Mouse (Mus musculus) liver (tissue): ENCODE results near the gene Mmp8.

Experiments used
- DNase-seq: peaks from one replicate; pipeline ENCODE4 v3.0.0-alpha.2; 2020; ENCODE audit warnings: mixed read lengths

Gene Mmp8

DNA sequence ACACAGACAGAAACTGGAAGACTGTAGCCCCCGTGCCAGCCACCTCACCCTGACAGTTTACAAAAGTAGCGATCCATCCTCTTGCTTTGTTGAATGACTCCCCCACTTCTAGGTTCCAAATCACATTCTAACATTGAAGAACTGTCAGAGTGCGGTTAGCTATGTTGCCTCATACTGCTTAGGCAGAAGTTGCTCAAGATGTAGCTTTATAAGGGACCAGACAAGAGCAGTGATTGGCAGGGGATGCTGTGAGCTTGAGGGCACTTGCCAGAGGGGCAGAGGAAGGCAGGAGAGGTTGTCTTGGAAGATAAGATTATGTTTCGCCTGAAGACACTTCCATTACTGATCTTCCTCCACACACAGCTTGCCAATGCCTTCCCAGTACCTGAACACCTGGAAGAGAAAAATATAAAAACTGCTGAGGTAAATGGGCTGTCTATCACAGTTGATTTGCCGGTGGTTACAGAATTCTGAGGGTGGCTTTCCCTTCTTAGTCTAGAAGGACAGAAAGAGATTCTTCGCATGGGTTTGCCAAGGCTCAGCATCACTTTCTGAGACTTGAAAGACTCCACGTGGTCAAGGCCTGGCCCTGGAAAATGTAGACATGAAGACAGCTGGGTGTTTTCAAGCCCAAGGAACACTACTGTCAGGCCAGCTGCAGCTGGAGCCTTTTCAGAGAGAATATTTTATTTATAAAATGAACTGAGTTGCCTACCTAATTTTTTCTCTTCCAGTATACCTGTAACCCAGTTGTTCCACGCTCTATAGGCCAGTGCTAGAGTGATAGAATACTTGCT is at the start of gene Mmp8:
Gene Mmp8, plus strand, starts transcription at position 236 of the 797 bp plus-strand sequence.
- no peak for DNase-seq

DNA sequence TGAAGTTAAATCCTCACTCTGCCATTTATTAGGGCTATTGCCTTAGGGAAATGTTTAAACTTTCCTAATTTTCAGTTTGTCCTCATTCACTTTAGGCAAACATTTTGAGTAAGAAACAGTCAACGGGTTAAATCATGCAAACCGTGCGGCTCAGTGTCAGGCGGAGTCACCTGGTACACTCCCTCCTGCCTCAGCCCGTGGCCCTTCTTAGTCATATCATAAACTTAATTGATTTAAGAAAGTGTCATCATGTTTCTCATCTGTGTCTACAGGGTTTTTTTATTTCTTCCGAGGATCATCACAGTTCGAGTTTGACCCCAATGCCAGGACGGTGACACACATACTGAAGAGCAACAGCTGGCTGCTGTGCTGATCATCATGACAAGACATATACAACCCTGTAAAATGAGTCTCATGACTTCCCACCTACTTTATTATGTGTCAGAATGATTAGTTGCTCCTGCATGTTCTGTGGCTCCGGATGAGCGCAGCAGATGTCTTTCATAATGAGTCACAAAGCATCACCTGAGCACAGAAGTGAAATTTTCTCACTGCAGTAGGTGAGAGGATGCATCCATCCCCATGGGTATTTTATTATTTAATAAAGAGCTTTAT is 48.5 kb upstream of the Mmp8 start:
- DNase-seq, result no peak

DNA sequence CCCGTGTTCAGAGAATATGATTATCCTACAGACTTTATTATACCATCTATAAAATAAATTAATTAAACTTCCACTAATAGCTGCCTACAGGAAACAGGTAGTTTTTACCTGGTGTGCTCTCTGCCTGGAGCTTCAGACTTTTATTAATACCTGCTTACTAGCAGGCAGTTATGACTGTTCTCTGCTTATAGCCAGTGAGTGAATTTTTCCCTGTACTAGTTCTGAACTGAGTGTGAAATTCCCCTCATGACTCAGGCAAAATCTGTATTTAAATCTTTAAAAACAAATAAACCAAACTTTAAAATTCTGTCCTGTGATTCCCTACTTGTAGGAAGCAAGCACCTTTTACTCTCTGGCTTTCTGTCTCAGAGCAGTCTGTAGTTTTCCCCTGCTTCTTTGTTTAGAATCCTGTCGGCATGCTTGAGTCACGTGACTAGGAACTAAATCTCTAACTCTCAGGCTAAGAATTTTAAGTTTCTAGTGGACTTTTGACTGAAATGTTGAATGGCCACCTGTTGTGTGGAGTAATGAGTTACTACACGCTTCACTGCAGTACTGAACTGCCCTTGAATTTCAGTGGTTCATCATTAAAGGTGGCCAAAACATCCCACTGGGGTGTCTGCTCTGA is 40.2 kb upstream of the Mmp8 start:
- no peak for DNase-seq

DNA sequence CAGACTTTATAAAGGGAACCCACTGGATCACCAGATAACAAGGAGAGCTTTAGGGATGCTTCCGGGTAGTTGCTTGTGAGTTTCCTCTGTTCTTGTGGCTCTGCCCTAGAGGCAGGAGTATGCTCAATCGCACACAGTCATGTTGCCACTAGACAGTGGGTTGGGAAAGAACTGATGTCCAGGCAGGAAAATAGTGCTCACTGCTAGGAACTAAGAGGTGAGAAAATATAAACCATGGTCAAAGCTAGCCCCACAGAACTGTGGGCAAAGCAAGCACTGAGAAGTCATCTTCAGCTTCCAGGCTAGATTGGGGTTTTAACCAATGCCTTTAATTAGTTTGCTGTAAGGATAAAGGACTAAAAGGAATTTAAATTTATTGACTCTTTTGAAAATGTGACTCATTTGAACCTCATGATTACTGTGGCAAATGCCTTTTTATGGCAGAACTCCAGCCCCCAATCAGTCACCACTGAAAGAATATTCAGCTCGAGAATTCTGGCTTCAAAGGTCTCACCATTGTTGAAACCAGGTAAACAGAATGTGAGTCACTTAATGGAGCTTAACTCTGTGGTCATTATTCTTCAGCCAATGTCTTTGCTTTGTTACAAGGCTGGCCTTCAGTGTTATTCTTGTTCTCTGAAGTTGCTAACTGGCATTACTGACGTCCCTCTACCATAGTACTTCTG is 31.9 kb upstream of the Mmp8 start:
- no peak for DNase-seq

DNA sequence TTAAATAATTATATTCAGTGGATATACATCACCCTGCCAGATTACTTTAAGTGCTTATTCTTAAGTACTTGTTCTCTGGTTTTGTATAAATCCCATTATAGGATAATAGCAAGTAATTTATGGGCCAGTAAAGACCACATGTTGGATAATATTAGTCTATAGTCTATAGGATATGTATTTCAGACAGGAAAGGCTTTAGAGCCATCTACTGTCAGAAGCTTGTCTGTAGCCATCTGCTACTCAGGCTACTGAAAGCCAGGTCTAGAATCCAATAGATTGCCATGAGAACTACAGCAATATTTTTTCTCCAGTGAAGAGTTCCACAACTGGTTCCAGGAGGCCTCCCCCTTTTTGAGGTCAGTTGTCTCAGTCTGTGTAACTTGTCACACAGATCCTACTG is 15.5 kb upstream of the Mmp8 start:
- DNase-seq, result no peak

DNA sequence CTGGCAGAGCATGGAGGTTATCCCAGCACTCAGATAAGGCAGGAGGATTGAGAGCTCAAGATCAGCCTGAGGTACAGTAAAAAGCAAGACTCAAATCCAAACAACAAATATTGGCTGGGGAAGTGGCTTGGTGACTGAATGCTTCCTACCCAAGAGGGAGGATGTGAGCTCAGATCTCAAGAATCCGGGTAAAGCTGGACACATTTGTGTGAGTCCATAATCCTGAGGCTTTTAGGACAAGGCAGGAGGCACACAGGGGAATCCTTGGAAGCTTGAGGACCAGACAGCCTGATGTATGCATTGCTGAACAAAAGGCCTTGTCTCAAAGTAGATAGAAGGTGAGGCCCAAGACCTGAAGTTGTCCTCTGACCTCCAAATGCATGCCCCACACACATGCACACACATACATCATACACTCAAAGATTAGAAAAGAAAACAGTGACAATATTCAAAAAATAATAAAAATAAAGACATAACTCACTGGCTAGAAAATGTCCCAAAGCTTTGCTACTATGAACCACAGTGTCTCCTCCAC is 13.3 kb upstream of the Mmp8 start:
- no peak for DNase-seq

DNA sequence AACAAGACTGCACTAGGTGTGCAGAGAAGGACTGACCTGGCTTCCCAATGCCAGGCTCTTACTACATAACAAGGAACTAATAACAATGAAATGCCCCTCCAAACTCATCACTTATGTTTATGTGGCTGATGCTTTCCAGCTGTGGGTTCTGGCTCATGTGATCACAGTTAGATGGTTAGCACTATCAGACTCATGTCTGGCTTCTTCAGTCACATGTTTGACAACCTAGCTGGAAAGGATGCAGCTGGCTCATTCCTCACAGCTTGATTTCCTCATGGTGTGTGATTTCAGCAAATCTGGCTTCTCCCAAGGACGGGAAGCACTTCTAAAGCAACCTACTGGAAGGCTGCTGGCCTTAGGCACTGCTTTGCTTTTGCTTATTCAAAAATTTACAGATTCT is 12.8 kb upstream of the Mmp8 start:
- DNase-seq, result no peak

GRCm38 (mm10) chr9:7545920-7546319 is 12.3 kb upstream of the Mmp8 start:
- DNase-seq, result no peak

GRCm38 (mm10) chr9:7551943-7552342 is 6.3 kb upstream of the Mmp8 start:
- DNase-seq, result no peak

GRCm38 (mm10) chr9:7553536-7553935 is 4.7 kb upstream of the Mmp8 start:
- DNase-seq, result no peak

DNA sequence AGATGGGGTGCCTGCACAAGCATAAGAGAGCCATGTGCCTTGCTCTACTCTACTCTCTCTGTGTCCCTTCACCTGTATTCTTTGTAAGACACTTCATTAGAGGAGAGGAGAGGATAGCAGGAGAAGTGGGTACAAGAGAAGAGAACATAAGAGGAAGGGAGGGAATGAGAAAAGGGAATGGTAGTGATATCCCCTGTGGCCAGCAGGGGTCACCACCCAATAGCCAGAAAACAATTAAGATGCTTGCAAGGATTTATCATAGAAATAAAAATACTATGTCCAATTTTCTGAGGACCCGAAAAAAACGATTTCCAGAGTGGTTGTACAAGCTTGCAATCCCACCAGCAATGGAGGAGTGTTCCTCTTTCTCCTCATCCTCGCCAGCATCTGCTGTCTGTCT is 3.9 kb upstream of the Mmp8 start:
- peak; percentile 11 for DNase-seq

- no peak for DNase-seq
Observed at GRCm38 (mm10) chr9:7560026-7560425, 1.8 kb downstream of the Mmp8 start.

DNA sequence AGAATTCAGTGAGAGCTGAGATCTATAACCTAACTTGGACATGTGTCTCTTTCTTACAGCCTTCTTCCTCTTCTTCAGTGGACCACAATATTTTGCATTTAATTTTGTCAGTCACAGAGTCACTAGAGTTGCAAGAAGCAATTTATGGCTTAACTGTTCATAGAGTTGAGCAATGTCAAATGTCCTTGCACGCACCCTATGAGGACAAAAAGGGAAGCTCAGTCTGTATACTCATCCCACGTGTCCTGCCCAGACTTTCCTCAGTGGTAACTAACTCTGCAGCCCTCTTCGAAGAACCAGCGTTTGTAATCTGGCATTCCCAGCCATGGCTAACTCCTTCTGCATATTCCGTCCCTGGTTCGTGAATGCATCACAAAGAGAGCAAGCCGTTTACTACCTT is 9.1 kb downstream of the Mmp8 start:
- no peak for DNase-seq

DNA sequence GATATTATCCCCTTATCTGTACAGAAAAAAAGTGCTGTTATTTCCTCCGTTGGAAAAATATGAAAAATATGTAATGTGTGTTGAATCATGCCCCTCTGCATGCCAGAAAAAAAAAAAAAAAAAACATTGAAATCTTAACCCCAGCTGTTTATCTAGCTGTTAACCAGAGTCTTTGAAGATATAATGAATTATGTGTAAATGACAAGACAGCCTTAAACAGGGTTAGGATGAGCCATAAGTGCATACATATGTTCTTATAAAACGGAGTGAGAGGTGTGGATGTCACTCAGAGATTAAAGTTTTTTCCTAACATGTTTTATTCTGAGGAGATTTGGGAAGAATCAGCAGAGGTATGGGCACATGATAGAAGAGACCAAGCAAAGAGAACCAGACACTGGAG is 9.7 kb downstream of the Mmp8 start:
- no peak for DNase-seq

DNA sequence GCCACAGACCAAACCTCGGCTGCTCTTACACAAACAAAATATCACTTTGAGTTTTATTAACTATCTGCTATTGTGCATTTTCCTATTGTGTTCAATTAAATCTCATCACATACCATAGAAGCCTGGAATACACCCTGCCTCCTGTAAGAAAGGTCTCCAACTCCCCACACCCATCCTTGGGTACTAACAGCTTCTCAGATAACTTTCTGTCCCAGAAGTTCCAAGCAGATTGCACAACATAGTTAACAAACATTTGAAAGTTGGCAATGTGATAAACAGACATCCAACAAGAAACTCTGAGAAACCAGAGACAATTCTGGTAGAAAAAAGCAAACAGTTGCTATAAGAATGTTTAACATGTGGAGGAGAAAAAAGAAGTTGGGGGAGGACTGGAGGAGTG is 12.2 kb downstream of the Mmp8 start:
- no peak for DNase-seq

DNA sequence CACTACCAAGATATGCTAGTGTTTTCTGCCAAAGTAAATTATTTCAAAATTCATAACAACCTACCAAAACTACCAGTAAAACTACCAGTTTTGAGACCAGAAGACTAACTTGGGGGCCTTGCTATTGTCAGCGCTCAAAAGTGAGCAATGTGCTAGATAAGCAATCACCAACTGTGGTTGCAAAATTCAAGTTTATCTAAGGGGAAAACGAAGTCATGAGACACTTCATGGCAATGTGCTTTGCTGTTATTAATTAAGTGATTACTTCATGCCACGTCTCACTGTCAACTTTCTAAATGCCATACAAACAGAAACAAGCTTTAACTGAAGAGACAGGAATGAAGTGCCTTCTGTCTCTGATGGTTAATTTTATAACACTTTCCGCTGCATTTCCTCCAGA is 12.9 kb downstream of the Mmp8 start, which contains the start of gene Mmp27:
Gene Mmp27, plus strand, starts transcription at position 235 of the 400 bp plus-strand sequence.
- DNase-seq, result no peak

- no peak for DNase-seq
Observed at GRCm38 (mm10) chr9:7572188-7572587, 13.9 kb downstream of the Mmp8 start.

- DNase-seq, result no peak
Observed at GRCm38 (mm10) chr9:7572663-7573308, 14.5 kb downstream of the Mmp8 start.

- no peak for DNase-seq
Observed at GRCm38 (mm10) chr9:7575526-7575925, 17.3 kb downstream of the Mmp8 start.

DNA sequence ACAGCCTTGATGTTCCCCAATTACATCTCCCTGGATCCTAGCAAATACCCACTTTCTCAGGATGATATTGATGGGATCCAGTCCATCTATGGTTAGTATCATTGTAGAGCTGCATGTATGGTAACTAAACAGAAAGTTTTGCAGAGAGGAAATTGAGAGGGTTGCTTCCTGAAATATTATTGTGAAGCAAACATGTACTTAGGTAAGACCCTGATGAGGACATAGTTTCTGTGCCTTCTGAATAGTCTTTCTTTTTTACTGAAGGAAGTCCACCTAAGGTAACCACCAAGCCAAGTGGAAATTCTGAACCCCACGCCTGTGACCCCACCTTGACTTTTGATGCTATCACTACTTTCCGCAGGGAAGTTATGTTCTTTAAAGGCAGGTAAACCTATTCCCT is 19.1 kb downstream of the Mmp8 start:
- no peak for DNase-seq

- no peak for DNase-seq
Observed at GRCm38 (mm10) chr9:7590063-7590462, 31.8 kb downstream of the Mmp8 start.

GRCm38 (mm10) chr9:7593272-7593812 is 35.1 kb downstream of the Mmp8 start:
- DNase-seq, result no peak
